In genomic region chr14:91151449-91151848, GRCm38 (mm10) we compare ENCODE assay signal across 22 mouse cellular contexts.
DNase-seq lines count a peak whose midpoint lies in the region; ATAC-seq lines count a peak whose summit lies in the region.
"Had no signal": no experiment of that assay in that cellular context is flagged by ENCODE, and none has a peak within 500 bp of the region (broad histone marks: within the 10 kb centered on the region; RNA-seq: fewer than 3 reads in every experiment).

No protein-coding gene starts in this region.

- peak; percentile 71; the same call in 1 of the 2 replicates for ATAC-seq in hindbrain, embryonic 11.5 days (ENCODE audit: low FRiP score)
- ATAC-seq in hindbrain, embryonic 13.5 days (ENCODE audit: low FRiP score): no peak; the same call in 1 of the 2 replicates
- no peak for ATAC-seq in monocyte, adult 5-6 weeks (replicated peaks; ENCODE audit: insufficient number of reproducible peaks, low FRiP score, low TSS enrichment, poor library complexity, severe bottlenecking)
- no peak for ATAC-seq in heart, embryonic 12.5 days (ENCODE audit: insufficient number of reproducible peaks, low FRiP score)
- ATAC-seq: forebrain, embryonic 13.5 days; intestine, embryonic 16.5 days had no signal

- H3K27me3 ChIP-seq in hindbrain, embryonic 11.5 days (ENCODE audit: control insufficient read depth, insufficient read depth, low read length): no peaks in the 10 kb centered on the region
- H3K27me3 ChIP-seq in hindbrain, embryonic 13.5 days: no peaks in the 10 kb centered on the region
- no peaks in the 10 kb centered on the region for H3K27me3 ChIP-seq in heart, embryonic 12.5 days (replicated peaks)
- H3K27me3 ChIP-seq: embryonic facial prominence, embryonic 12.5 days; forebrain, embryonic 13.5 days; heart, embryonic 13.5 days had no signal

- H3K27ac ChIP-seq in hindbrain, embryonic 11.5 days (ENCODE audit: low read depth, low read length): no peak overlapping the region
- H3K27ac ChIP-seq in hindbrain, embryonic 13.5 days: no peak overlapping the region
- H3K27ac ChIP-seq in heart, embryonic 12.5 days (ENCODE audit: poor library complexity, severe bottlenecking): no peak overlapping the region
- H3K27ac ChIP-seq: embryonic facial prominence, embryonic 12.5 days; forebrain, embryonic 13.5 days; gastrocnemius, adult 2 months; heart, embryonic 13.5 days; hindbrain, embryonic 14.5 days had no signal

- H3K4me2 ChIP-seq in hindbrain, embryonic 11.5 days (replicated peaks; ENCODE audit: low read depth, low read length): no peak overlapping the region
- no peak overlapping the region for H3K4me2 ChIP-seq in hindbrain, embryonic 13.5 days
- no peak overlapping the region for H3K4me2 ChIP-seq in heart, embryonic 12.5 days
- H3K4me2 ChIP-seq: embryonic facial prominence, embryonic 12.5 days; forebrain, embryonic 13.5 days; heart, embryonic 13.5 days; hindbrain, embryonic 14.5 days had no signal

- H3K36me3 ChIP-seq in hindbrain, embryonic 11.5 days (ENCODE audit: control insufficient read depth, insufficient read depth, low read length): no peaks in the 10 kb centered on the region
- H3K36me3 ChIP-seq in hindbrain, embryonic 13.5 days: no peaks in the 10 kb centered on the region
- no peaks in the 10 kb centered on the region for H3K36me3 ChIP-seq in heart, embryonic 12.5 days
- H3K36me3 ChIP-seq: embryonic facial prominence, embryonic 12.5 days; heart, embryonic 13.5 days had no signal

- DNase-seq in hindbrain, embryonic 11.5 days (ENCODE audit: low spot score): peak; percentile 20
- peak; percentile 27 for DNase-seq in 3T3-L1 (ENCODE audit: low read depth, low spot score)
- peak; percentile 72 for DNase-seq in embryo, embryonic 10 days (ENCODE audit: low spot score)
- DNase-seq in embryo, embryonic 9.5 days (ENCODE audit: extremely low spot score): peak; percentile 20
- no peak for DNase-seq in cerebellum, adult 9-11 months
- DNase-seq: adrenal gland, adult 8-10 months; adrenal gland, postnatal 36 days; cerebellum, adult 11 months; cerebellum, adult 8-10 months; cerebellum, postnatal 36 days; gastrocnemius, adult 2 months; gastrocnemius, postnatal 25 days; heart, postnatal 36 days; kidney, adult 2 months had no signal

- no peak overlapping the region for H3K4me3 ChIP-seq in hindbrain, embryonic 11.5 days (ENCODE audit: low read depth, low read length)
- no peak overlapping the region for H3K4me3 ChIP-seq in hindbrain, embryonic 13.5 days
- H3K4me3 ChIP-seq in heart, embryonic 12.5 days: no peak overlapping the region
- H3K4me3 ChIP-seq: embryonic facial prominence, embryonic 12.5 days; forebrain, embryonic 13.5 days; gastrocnemius, adult 2 months; heart, embryonic 13.5 days had no signal

- no peaks in the 10 kb centered on the region for H3K9me3 ChIP-seq in hindbrain, embryonic 11.5 days (ENCODE audit: control insufficient read depth, low read length)
- H3K9me3 ChIP-seq in hindbrain, embryonic 13.5 days: no peaks in the 10 kb centered on the region
- H3K9me3 ChIP-seq in heart, embryonic 12.5 days (replicated peaks): no peaks in the 10 kb centered on the region
- H3K9me3 ChIP-seq: embryonic facial prominence, embryonic 12.5 days; forebrain, embryonic 13.5 days; heart, embryonic 13.5 days had no signal

- H3K9ac ChIP-seq in hindbrain, embryonic 11.5 days (ENCODE audit: low read depth, low read length): no peak overlapping the region
- H3K9ac ChIP-seq in hindbrain, embryonic 13.5 days: no peak overlapping the region
- no peak overlapping the region for H3K9ac ChIP-seq in heart, embryonic 12.5 days
- H3K9ac ChIP-seq: embryonic facial prominence, embryonic 12.5 days; forebrain, embryonic 13.5 days; heart, embryonic 13.5 days; hindbrain, embryonic 14.5 days had no signal

- 54% methylated on average over 3 of the region's 3 CpGs for WGBS in hindbrain, embryonic 11.5 days
- WGBS in hindbrain, embryonic 13.5 days: 59% methylated on average over 3 of the region's 3 CpGs
- 67% methylated on average over 3 of the region's 3 CpGs for WGBS in heart, embryonic 12.5 days

- H3K4me1 ChIP-seq in hindbrain, embryonic 11.5 days (replicated peaks; ENCODE audit: control insufficient read depth, insufficient read depth, low read length): no peaks in the 10 kb centered on the region
- H3K4me1 ChIP-seq in hindbrain, embryonic 13.5 days (replicated peaks): no peaks in the 10 kb centered on the region
- no peaks in the 10 kb centered on the region for H3K4me1 ChIP-seq in heart, embryonic 12.5 days (replicated peaks)
- H3K4me1 ChIP-seq: embryonic facial prominence, embryonic 12.5 days; forebrain, embryonic 13.5 days; heart, embryonic 13.5 days had no signal
